Mouse (Mus musculus) embryo, embryonic 11 days (tissue): ENCODE data around the gene Ccdc7a.
"Not testable (repeated sequence)": the region's sequence is repeated elsewhere in the genome, so short reads cannot be mapped to it uniquely, and the experiment has no call there.

Experiments
- DNase-seq: peaks from one replicate; pipeline ENCODE4 v3.0.0-alpha.2; 2015

The Ccdc7a gene

GRCm38 (mm10) chr8:129065417-129065816 is at the start of gene Ccdc7a:
TSS of gene Ccdc7a (minus strand) at chr8:129065517.
- not testable (repeated sequence) for DNase-seq

GRCm38 (mm10) chr8:129066834-129067233 is 1.5 kb upstream of the Ccdc7a start, which contains the start of gene Ccdc7b:
TSS of gene Ccdc7b (plus strand) at chr8:129067134.
- not testable (repeated sequence) for DNase-seq

- DNase-seq = no peak
Measured at GRCm38 (mm10) chr8:128991389-128991788, 73.9 kb downstream of the Ccdc7a start.

GRCm38 (mm10) chr8:128948941-128949340 is 116.4 kb downstream of the Ccdc7a start:
- not testable (repeated sequence) for DNase-seq

GRCm38 (mm10) chr8:128941022-128941641 is 124.2 kb downstream of the Ccdc7a start:
- not testable (repeated sequence) for DNase-seq

GRCm38 (mm10) chr8:128933446-128933845 is 131.9 kb downstream of the Ccdc7a start:
- no peak for DNase-seq

GRCm38 (mm10) chr8:128882719-128883118 is 182.6 kb downstream of the Ccdc7a start:
- no peak for DNase-seq

GRCm38 (mm10) chr8:128843749-128844148 is 221.6 kb downstream of the Ccdc7a start:
- no peak for DNase-seq

- no peak for DNase-seq
Measured at GRCm38 (mm10) chr8:128812521-128812920, 252.8 kb downstream of the Ccdc7a start.

GRCm38 (mm10) chr8:128798594-128798993 is 266.7 kb downstream of the Ccdc7a start, which contains the start of gene Gm3952:
TSS of gene Gm3952 (minus strand) at chr8:128798694.
- no peak for DNase-seq

- DNase-seq = no peak
Measured at GRCm38 (mm10) chr8:128735692-128736091, 329.6 kb downstream of the Ccdc7a start.

- no peak for DNase-seq
Measured at GRCm38 (mm10) chr8:128734118-128734517, 331.2 kb downstream of the Ccdc7a start.

GRCm38 (mm10) chr8:128732254-128732653 is 333.1 kb downstream of the Ccdc7a start:
- DNase-seq = peak; percentile 29

- DNase-seq = peak; percentile 13
Measured at GRCm38 (mm10) chr8:128727213-128727612, 338.1 kb downstream of the Ccdc7a start.

- DNase-seq = peak; percentile 61
Measured at GRCm38 (mm10) chr8:128724819-128725218, 340.5 kb downstream of the Ccdc7a start.

GRCm38 (mm10) chr8:128716184-128716583 is 349.1 kb downstream of the Ccdc7a start:
- DNase-seq = no peak

- peak; percentile 77 for DNase-seq
Measured at GRCm38 (mm10) chr8:128709261-128709660, 356.1 kb downstream of the Ccdc7a start.

- DNase-seq = no peak
Measured at GRCm38 (mm10) chr8:128704836-128705235, 360.5 kb downstream of the Ccdc7a start.

GRCm38 (mm10) chr8:128704376-128704775 is 360.9 kb downstream of the Ccdc7a start:
- DNase-seq = no peak

- no peak for DNase-seq
Measured at GRCm38 (mm10) chr8:128697945-128698344, 367.4 kb downstream of the Ccdc7a start.

- no peak for DNase-seq
Measured at GRCm38 (mm10) chr8:128696701-128697397, 368.5 kb downstream of the Ccdc7a start.

- no peak for DNase-seq
Measured at GRCm38 (mm10) chr8:128690056-128690455, 375.3 kb downstream of the Ccdc7a start.

GRCm38 (mm10) chr8:128688679-128689078 is 376.6 kb downstream of the Ccdc7a start:
- DNase-seq = no peak

- no peak for DNase-seq
Measured at GRCm38 (mm10) chr8:128686429-128686990, 378.8 kb downstream of the Ccdc7a start.
